Mouse (Mus musculus) G1E (cell line): ENCODE measurements at regions not wholly inside any gene's neighbourhood (a gene's known extent, or its start where the extent isn't known, plus 50 kb on each side); places are given as distances from the start of the nearest gene placed in this dataset.

ENCODE experiments used
- ATAC-seq: 2 replicates; pipeline ENCODE4 v1.8.0; 2016; ENCODE audit warnings: mild to moderate bottlenecking; ENCODE audit not compliant: insufficient number of reproducible peaks, poor library complexity, low FRiP score, severe bottlenecking; ENCODE audit errors: extremely low read depth
- DNase-seq: peaks from one replicate; pipeline ENCODE4 v3.0.0; 2012; ENCODE audit warnings: low spot score
- H3K27me3 ChIP-seq: 2 replicates; pipeline ENCODE4 v1.6.1; 2012; ENCODE audit warnings: mild to moderate bottlenecking, low read length, inconsistent platforms; ENCODE audit not compliant: insufficient read depth
- H3K36me3 ChIP-seq: replicated peaks from 2 replicates; pipeline ENCODE3; 2012; ENCODE audit warnings: mild to moderate bottlenecking, inconsistent platforms
- H3K4me1 ChIP-seq: 2 replicates; pipeline ENCODE4 v1.6.1; 2012; ENCODE audit warnings: low read depth, low read length, inconsistent platforms, mixed read lengths; ENCODE audit not compliant: insufficient read depth
- H3K4me3 ChIP-seq: 2 replicates; pipeline ENCODE4 v1.5.1; 2012; ENCODE audit warnings: low read depth, mild to moderate bottlenecking, inconsistent platforms, low read length, moderate library complexity, mixed read lengths
- H3K9me3 ChIP-seq: replicated peaks from 2 replicates; pipeline ENCODE4 v1.6.1; 2012; ENCODE audit warnings: inconsistent platforms
- CTCF ChIP-seq: IDR thresholded peaks from 2 replicates; pipeline ENCODE4 v1.5.1; 2012; ENCODE audit warnings: low read depth, low read length, inconsistent platforms, mixed read lengths
- GATA1 ChIP-seq: IDR thresholded peaks from 2 replicates; pipeline ENCODE4 v1.6.1; 2012; ENCODE audit warnings: borderline replicate concordance, low read length, inconsistent platforms, mixed read lengths
- GATA2 ChIP-seq: IDR thresholded peaks from 2 replicates; pipeline ENCODE4 v1.6.1; 2012; ENCODE audit warnings: low read depth, low read length, inconsistent platforms, borderline replicate concordance
- POLR2AphosphoS5 ChIP-seq: IDR thresholded peaks from 2 replicates; pipeline ENCODE4 v1.6.1; 2012; ENCODE audit warnings: low read depth, low read length, inconsistent platforms; ENCODE audit not compliant: insufficient replicate concordance
- TAL1 ChIP-seq: conservative IDR thresholded peaks from 2 replicates; pipeline ENCODE4 v1.6.1; 2012; ENCODE audit warnings: low read depth, low read length, inconsistent platforms, mixed read lengths

GRCm38 (mm10) chr15:67275058-67275457 lies 774.3 kb upstream of the Lrrc6 start:
- DNase-seq (no peak), ATAC-seq (no peak)
- H3K36me3 ChIP-seq = no peaks in the 10 kb centered on the region
- H3K9me3 ChIP-seq = no peaks in the 10 kb centered on the region
- no peaks in the 10 kb centered on the region for H3K4me1 ChIP-seq
- no peak overlapping the region for H3K4me3 ChIP-seq
- peaks cover 2% of the 10 kb centered on the region; the same call in 1 of the 2 replicates for H3K27me3 ChIP-seq
- TF ChIP-seq GATA2 (no peak), POLR2AphosphoS5 (no peak), GATA1 (no peak), CTCF (no peak), TAL1 (no peak)

GRCm38 (mm10) chr15:67272397-67272796 lies 771.7 kb upstream of the Lrrc6 start:
- TF ChIP-seq GATA1 (no peak), TAL1 (no peak), GATA2 (no peak), POLR2AphosphoS5 (no peak), CTCF (no peak)
- H3K27me3 ChIP-seq = peaks cover 2% of the 10 kb centered on the region; the same call in 1 of the 2 replicates
- no peaks in the 10 kb centered on the region for H3K4me1 ChIP-seq
- H3K36me3 ChIP-seq = no peaks in the 10 kb centered on the region
- H3K9me3 ChIP-seq = no peaks in the 10 kb centered on the region
- H3K4me3 ChIP-seq = no peak overlapping the region
- ATAC-seq (no peak), DNase-seq (no peak)

- no peaks in the 10 kb centered on the region for H3K36me3 ChIP-seq
- H3K4me3 ChIP-seq = no peak overlapping the region
- H3K4me1 ChIP-seq = no peaks in the 10 kb centered on the region
- ATAC-seq = no peak
- H3K27me3 ChIP-seq = no peaks in the 10 kb centered on the region
- no peak for TF ChIP-seq CTCF
- no peak for TF ChIP-seq POLR2AphosphoS5
- TF ChIP-seq GATA1 = no peak
- no peak for TF ChIP-seq TAL1
- no peak for TF ChIP-seq GATA2
- H3K9me3 ChIP-seq = no peaks in the 10 kb centered on the region
- DNase-seq = no peak
Measured at GRCm38 (mm10) chr15:67263723-67264122, 763.0 kb upstream of the Lrrc6 start.

GRCm38 (mm10) chr15:67263313-67263712 lies 762.6 kb upstream of the Lrrc6 start:
- DNase-seq (no peak), ATAC-seq (no peak)
- no peak for TF ChIP-seq TAL1
- no peak for TF ChIP-seq POLR2AphosphoS5
- TF ChIP-seq GATA2 = no peak
- H3K4me3 ChIP-seq = no peak overlapping the region
- no peaks in the 10 kb centered on the region for H3K36me3 ChIP-seq
- H3K4me1 ChIP-seq = no peaks in the 10 kb centered on the region
- no peaks in the 10 kb centered on the region for H3K27me3 ChIP-seq
- no peaks in the 10 kb centered on the region for H3K9me3 ChIP-seq

GRCm38 (mm10) chr15:67262269-67262668 lies 761.6 kb upstream of the Lrrc6 start:
- no peak overlapping the region for H3K4me3 ChIP-seq
- no peaks in the 10 kb centered on the region for H3K9me3 ChIP-seq
- no peaks in the 10 kb centered on the region for H3K36me3 ChIP-seq
- no peaks in the 10 kb centered on the region for H3K27me3 ChIP-seq
- DNase-seq (no peak), ATAC-seq (no peak)
- TF ChIP-seq GATA2 (no peak), GATA1 (no peak)
- H3K4me1 ChIP-seq = no peaks in the 10 kb centered on the region

- Histone ChIP-seq H3K4me3 (no peak overlapping the region), H3K36me3 (no peaks in the 10 kb centered on the region), H3K9me3 (no peaks in the 10 kb centered on the region), H3K4me1 (no peaks in the 10 kb centered on the region), H3K27me3 (no peaks in the 10 kb centered on the region)
- ATAC-seq (no peak), DNase-seq (no peak)
- no peak for TF ChIP-seq CTCF
- no peak for TF ChIP-seq POLR2AphosphoS5
- no peak for TF ChIP-seq TAL1
- no peak for TF ChIP-seq GATA1
- no peak for TF ChIP-seq GATA2
Measured at GRCm38 (mm10) chr15:67260666-67261065, 760.0 kb upstream of the Lrrc6 start.

- H3K9me3 ChIP-seq = no peaks in the 10 kb centered on the region
- no peak overlapping the region for H3K4me3 ChIP-seq
- DNase-seq (no peak), ATAC-seq (no peak)
- H3K27me3 ChIP-seq = no peaks in the 10 kb centered on the region; the same call in 1 of the 2 replicates
- no peak for TF ChIP-seq GATA1
- no peak for TF ChIP-seq POLR2AphosphoS5
- no peak for TF ChIP-seq CTCF
- TF ChIP-seq GATA2 = no peak
- TF ChIP-seq TAL1 = no peak
- H3K4me1 ChIP-seq = no peaks in the 10 kb centered on the region
- H3K36me3 ChIP-seq = no peaks in the 10 kb centered on the region
Measured at GRCm38 (mm10) chr15:67249147-67249546, 748.4 kb upstream of the Lrrc6 start.
